Mouse (Mus musculus): Measurements from ENCODE around the gene Ifih1.

Ifih1 gene

DNA sequence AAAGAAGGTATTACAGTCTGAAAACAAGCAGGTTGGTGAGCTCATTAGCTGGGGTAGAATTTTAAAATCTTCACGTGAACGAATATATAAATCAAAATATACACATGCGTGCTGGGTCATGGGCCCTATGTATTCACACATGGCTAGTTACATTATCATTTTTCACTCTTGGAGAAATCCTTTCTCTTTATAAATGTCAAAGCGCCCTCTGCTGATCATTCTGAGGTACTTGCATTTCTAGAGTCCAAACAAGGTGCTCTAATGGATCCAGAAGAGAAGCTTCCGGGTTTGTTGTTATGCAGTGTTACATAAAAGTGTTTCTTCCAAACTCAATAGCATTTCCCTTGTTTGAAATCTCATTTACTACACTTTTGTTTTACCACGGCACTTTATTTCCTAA, 15.6 kb downstream of the Ifih1 start:
- peak in 1 of 2 experiments; percentile 9 for DNase-seq

DNA sequence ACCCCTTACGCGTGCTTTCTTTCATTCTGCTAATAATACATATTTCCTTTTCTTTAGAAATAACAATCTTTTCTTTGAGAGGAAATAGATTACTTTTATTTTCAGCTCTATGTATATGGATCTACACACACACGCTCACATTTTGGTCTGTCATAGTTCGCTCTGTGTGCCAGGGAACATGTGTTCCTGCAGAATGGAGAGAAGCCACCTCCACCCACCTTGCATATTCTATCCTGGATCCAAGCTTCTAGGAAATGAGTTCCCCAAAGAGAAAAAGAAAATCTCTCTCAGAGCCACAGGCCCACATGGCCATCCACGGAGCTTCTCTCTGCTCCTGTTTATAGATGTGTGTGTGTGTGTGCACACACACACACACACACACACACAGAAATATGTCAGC, 17.7 kb downstream of the Ifih1 start:
- DNase-seq, result no peak

DNA sequence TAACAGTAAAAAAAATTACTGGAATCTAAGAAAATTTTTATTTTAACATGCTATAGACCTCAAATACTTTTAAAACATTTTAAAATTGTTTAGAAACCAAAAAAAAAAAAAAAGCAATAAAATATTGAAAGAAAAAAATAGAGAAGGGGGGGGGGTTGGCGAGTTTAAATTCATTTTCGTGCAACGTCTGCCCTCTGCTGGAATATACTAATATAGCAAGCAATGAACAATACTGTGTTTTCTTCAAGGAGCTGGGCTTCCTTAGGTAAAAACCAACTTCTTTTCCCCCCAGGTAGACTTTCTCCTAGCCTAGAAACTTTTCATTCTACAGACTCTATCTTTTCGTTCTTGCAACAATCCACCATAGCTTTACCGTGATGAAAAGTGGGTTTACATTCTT, 18.3 kb downstream of the Ifih1 start:
- no peak for DNase-seq

DNA sequence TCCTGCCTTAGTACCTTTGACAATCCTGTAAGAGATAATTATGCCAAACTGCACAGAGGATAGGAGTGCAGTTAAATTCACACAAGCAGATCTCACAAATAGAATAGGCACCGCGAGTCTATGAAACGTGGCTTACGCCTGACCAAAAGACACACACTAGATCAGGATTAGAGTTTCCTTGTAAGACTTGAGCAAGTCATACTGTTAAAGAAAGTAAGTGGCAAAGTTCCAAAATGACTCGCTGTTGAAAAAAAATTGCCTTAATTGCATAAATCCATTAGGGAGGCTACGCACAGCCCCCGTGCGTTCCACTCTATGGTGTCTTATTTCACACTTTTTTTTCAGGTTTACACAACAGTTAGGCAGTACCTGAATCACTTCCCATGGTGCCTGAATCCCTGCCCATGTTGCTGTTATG, 23.0 kb downstream of the Ifih1 start:
- no peak for DNase-seq

DNA sequence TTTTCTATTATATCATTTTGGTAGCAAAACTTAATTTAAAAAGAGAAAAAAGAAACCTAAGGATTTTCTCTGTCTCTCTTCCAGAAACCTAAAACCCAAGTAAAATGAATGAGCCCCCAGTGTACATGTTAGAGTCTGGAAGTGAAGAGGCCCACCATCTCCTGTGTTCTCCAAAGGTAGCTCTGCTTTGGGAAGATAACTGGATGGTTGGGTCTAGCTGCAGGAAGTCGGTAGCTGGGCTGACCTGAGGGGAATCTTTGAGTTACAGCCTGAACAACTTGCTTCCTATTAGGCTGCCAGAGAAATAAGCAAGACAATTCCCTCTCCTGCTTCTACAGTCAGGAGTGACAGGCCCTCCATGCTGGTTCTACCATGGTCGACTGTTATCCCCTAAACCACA, 26.4 kb downstream of the Ifih1 start:
- DNase-seq, result no peak

DNA sequence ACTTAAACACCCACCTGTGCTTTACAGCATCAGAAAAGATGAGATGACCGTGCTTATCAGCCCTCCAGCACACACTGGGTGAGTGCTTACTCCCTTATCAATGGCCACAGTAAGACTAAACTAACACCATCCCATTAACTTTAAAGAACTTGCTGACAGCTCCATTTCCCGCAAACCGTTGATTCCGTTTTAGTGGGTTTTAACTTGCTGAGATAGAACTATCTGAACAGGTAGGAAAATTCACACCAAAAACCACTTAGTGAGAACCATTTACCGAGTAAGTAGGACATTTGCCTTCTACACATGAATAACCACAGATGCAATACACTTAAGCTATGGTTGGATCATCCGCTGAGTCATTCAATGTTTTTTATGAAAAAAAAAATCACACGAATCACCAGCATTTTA, 27.1 kb downstream of the Ifih1 start:
- DNase-seq, result no peak

DNA sequence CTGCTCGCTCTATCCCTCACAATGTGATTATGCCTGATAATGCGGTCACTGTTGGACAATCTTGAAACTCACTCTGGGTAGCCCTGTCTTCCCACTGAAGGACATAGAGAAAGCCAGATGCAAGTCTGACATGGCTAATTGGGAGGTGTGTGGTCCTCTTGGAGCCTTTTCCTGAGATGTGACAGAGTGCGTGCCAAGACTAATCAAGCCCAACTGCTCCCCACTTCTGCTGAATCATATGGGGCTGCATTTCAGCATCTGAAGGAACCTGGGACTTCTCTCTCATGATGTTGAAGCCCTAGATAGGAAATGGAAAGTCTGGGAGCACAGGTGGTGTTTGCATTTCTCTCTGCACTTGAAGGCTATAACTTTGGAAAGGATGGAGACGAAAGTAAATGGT, 32.9 kb downstream of the Ifih1 start:
- no peak for DNase-seq

DNA sequence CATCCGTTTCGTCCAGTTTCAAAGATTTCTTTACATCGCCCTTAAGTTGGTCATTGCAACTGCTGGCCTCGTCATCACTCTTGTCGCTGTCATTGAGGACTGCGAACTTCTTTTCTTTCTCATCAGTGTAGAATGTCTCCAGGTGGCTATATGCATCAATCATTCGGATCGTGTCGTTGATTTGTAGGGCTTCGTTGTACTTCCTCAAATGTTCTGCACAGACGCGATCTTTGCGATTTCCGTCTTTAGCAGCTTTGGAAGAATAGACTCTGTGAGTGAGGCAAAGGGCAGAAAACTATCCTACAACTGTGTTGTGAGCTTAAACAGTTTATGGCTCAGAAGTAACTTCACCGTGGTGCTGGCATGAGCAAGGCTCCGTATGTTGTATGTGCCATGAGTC, 39.9 kb downstream of the Ifih1 start:
- no peak for DNase-seq

DNA sequence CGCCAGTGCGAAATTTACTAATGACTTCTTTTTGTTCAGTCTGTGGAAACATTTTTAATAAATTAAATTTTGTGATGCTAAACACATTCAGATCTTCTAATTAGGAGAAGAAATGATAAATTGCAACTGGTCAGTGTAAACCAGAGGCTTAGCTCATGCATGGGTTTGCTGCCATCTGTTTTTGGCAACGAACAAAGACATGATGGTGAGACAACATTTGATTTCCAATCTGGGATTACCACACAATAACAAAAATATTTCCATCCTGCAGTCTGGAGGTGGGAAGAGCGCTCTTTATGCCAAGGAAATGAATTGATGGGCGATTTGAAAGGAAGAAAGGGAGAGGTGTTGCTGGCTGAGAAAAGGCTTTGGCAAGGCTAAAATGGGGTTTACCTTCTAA, 42.5 kb downstream of the Ifih1 start:
- DNase-seq, result no peak

DNA sequence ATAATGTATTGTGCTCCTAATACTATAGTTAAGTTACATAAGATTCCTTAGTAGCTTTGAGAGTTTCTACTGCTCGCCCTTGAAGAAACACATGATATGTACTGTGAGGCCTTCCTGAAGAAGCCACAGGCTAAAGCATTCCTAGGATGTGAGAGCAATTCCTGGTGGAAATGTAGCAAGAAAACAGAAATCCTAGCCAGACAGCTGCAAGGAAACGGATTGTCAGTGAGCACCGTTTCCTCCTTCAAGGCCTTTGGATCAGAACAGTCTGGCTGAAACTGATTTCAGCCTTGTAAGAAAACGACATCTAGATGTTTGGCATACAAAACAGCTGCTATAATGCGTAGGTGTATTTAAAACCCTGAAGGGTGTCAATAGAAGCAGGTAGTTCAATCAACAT, 49.5 kb downstream of the Ifih1 start:
- no peak for DNase-seq

DNA sequence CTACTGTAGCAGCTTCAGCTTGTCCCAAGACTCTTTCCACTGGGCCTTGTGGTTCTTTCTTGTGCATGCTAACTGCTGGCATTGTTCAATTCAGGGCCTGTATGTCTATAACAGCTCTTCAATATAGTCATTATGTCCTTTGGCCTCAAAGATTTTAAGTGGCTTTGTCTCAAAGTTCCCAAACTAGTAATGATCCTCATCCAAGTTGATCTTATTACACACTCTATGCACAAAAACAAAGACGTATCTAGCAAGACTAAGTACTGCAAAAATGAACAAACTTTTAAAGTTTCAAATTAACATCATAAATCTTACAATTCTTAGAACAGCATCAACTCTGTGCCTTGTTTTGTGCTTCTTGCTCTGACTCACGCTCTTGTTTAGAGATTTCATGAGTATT, 51.6 kb downstream of the Ifih1 start:
- DNase-seq, result no peak

DNA sequence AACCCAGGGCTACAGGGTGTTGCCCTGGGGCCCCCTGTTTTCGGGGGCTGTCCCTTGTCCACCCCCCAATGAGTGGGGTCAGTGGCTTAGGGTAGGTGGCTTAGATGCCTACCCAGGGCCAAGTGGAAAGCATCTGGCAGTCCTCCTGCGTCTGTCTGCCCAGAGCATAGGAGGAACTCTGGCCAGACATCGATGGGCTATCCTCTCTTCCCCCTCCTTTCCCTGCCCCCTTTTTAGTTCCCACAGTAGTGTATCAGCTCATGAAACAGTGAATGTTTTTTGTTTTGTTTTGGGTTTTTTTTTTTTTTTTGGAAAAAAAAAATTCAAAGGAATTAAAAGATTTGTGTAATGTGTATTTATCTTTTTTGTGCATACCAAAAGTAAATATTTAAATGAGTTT, 54.5 kb downstream of the Ifih1 start:
- DNase-seq, result no peak

DNA sequence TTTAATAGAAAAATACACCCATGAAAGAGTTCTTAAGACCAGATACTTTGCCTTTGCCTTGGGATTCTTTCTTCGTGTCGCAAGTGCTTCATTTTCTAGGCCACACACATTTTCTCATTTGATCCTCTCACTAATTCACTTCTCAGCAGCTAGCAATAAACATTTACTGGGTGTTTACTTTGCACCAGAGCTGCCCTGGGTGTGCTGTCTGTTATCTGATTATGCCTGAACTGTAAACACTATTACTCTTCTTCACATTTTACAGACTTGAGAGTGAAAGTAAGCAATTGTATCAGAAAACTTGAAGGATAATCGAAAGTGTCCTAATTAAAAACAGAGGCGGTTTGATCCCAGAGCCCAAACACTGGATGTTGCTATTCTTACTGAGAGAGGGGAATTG, 56.7 kb downstream of the Ifih1 start:
- no peak for DNase-seq

DNA sequence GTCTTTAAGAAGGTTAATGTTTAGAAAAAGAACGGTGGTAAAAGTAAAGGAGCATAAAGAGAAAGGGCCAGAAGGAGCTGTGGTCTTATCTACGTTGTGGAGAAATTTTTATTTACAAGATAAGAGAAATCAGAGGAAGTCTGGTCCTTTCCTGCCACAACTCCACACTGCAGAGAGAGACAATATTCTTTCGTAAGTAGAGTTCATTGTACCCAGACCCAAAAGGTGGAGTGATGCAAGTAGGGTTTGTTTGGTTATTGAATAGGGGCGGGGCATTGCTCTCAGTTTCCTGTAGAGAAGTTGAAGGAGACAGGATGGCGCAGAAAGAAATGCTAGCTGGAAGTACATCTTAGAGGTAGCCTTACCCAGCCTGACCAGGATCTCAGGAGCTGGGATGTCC, 60.3 kb downstream of the Ifih1 start:
- no peak for DNase-seq

DNA sequence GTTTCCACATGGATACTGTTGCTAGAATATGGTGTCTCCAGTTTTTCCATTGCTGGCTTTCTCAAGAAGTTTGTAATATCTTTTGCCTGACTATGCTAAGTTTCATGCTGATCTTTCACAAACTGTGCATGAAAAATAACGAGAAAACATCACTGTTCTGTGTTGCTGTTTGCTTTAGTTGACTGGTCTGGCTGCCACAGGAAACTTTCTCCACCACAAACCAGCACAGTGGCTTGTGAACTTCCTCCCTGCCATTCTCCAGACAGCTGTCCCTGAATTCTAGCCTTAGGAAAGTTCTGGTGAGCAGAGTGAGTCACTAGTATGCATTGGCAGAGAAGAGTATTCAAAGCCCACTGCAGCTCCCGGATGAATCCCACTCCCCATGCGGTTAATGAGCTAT, 71.1 kb downstream of the Ifih1 start:
- no peak for DNase-seq

DNA sequence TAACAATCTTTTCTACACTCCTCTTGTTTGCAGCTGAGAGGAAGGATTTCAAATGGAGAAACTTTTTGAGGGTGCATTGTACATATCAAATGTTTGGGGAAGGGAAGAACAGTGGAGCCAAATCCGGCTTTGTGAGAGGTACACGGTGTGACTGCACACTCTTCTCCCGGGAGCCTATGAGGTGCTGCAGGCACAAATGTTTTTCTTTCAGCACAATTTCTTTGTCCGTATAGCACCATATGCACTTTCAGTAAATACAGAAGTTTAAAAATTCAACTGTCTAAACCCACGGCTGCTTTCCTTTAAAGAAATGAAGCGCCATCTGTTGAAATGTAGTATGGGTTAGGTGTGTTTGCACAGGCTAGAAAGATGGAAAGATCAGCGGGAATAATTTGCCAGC, 71.8 kb downstream of the Ifih1 start:
- no peak for DNase-seq

DNA sequence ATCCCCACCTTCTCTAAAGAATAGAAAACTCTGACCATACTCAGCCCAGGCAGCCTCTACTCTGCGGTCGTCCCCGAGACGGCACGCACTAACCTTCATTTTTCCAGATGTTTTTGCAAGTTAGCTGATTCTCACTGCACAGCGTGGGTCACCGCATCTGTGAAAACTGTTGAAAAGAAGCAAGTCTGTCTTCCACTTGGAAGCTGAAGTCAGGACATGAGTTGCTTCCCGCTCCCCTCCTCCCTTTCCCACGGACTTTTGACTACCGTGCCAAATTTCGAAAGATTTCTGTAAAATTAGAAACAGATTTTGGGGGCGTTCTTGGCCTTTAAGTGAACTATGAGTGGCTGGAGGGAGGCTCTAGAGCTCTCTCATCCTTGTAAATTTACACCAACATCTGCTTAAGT, 72.3 kb downstream of the Ifih1 start, which contains the start of gene Fap:
TSS of gene Fap (minus strand) at position 323 of the 407 bp plus-strand sequence.
- no peak for DNase-seq

DNA sequence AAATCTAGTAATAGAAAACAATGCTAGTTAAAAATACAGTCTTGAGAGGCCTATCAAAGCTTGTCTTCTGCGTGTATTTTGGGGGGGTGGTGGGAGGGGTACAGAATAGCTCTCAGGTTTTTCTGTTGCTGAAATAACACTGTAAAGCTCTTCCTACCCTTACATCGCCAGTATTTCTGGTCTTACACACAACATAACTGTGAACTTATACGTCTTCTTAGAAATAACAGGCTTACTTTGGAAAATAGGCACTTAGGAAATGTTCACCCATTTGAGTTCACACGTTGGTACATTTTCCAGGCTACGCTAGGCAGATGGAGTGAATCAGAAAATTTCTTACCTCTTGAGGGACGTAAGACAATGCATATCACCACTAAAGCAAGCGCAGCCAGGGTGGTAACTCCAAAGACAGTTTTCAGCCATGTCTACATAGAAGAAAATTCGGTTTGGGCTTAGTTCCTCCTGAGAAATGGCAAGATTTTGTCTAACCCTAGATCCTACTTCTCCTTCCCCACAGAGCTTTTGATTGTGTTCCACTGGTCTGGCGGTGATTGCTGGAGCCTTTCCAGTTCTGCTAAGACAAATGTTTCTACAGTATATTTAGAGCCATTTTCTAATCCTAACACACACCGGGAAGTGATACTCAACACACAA, 72.8 kb downstream of the Ifih1 start:
- DNase-seq, result no peak

DNA sequence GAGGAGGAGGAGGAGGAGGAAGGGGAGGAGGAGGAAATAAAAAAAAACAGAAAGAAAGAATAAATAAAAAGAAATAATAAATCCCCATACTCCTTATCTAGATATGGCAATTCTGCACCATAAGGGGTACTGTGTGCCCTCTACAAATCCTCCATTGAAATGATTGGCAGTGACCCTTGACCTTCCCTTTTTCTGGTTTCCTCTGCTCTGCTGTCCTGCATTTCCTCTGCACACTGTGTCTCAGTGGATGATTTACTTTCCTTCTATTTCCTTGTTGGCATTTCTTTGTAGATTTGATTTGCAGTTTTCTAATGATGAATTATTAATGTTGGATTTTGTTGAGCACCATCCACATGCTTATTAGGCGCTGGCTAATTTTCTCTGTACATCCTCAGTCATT, 81.4 kb downstream of the Ifih1 start:
- no peak for DNase-seq

DNA sequence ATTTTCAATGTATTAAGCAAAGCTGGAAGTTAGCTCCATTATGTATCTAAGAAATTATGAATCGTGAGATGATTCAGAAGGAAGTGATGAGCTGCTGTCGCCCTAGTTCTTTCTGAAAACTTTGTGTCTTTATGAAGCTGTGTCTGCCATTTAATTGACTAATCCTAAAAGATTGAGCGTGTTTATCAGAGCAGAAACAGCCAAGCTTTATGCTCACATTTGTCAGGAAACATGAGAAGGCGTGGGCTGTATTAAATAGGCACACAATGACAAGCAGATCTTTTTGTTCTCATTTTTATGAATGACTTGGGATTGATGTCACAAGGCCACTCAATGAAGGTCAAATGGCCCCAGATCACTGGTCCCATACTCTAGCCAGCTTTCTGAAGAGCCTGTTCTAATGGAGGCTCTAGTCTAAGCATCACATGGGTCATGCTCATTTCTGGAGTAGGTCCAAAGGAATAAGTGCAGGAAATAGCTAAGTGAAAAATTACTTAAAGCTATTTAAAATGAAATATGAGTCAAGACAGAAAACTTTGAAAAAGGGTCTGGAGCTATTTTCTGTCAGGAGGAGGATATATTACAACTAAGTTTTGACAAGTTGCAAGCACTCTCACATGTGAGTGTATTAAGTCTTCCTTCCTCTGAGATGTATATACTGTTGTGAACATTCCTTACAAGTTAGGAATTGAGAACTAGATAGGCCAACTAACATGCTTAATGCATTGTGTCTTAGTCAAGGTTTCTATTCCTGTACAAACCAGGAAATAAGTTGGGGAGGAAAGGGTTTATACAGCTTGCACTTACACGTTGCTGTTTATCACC, 83.2 kb downstream of the Ifih1 start:
- no peak for DNase-seq

DNA sequence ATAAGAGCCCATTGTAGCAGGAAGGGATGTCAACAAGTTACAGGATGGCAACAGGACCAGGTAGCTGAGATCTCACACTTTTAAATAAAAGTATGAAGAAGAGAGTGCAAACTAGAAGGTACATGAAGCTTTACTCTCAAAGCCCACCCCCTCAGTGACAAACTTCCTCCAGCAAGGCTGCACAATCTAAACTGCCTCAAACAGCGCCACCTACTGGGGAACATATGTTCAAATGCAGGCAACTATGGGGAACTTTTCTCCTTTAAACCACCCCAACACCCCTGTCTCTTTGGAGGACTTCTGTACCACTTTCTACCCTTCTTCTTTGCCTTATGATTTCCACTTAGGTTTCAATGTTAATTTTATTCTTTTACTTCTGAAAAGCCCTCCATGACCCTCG, 88.6 kb downstream of the Ifih1 start:
- no peak for DNase-seq

DNA sequence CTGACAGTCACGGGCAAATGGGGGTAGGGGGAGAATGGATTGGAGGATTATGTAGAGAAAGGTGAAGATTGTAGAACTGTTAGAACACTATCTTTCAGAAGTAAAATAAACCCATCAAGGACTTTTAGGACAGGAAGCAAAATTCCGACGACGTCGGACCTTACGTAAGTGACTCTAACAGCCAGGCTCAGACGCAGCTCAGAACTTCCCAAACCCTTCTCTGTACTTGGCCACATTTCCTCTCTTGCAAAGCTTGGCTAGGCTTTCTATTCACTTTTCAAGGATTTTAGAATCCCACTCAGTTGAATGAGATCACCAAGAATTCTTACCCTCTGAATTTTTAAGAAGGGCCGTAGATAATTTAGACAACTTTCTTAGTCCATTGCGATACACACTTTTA, 89.7 kb downstream of the Ifih1 start:
- DNase-seq, result no peak

DNA sequence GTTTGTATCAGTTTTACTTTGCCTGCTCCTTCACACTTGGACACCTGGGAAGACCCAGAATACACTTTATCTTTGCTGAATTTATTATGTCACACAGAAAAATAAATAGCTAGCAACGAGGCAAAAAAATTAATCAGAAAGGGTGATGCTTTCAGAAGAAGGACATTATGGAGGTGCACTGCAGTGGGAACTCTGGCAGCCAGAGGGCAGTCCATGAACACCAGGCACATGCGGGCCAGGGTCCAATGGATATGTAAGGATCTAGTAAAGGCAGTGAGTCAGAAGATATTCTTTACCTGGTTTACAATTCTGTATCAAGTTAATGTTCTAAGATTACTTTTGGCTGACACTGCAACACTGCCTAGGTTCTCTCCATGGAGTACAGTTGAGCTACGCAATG, 96.4 kb downstream of the Ifih1 start:
- DNase-seq, result no peak

DNA sequence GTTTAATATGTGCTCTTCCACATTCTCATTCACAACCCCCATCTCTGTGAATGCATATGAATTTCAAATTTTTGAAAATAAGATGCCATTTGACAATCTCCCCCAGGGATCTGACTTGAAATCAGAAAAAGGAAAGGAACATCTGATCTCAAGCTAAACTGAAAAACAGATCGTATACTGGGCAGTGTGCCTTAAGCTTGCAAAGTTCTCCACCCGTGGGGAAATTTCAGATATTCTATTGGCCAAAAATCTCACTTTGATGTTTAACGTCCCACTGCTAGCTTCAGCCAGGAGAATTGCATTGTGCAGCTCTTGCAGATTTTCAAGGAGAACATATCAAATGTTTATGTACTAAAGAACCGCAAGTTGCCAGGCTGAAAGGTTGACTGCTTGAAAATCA, 96.9 kb downstream of the Ifih1 start:
- no peak for DNase-seq

DNA sequence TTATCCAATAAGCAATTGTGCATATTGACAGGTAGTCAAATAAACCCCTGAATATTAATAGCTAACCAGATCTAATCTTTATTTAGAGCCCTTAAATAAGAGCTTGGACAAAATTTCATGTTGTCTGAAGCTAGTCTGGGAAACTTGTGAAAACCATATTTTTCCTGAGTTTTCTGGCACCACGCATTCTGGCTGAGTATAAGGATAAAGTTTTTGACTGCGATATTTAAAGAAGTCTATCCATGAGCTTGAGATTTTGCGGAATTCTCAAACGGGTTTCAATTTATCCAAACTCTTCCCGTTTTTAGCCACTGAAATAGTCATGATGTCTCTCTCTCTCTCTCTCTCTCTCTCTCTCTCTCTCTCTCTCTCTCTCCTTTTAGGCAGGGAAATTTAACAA, 98.0 kb downstream of the Ifih1 start:
- no peak for DNase-seq
